Mouse (Mus musculus) intestine, embryonic 15.5 days (tissue): ENCODE data around the gene Tmprss7. TPM values are rescaled to one million over a fixed set of nuclear protein-coding genes. Genes with fewer than 3 reads are reported as not detected.

Experiments used
- ATAC-seq: fragments of 200-750 bp; cut with Nextera tagmentation; 2 replicates; pipeline ENCODE4 v1.8.0; 2017; ENCODE audit warnings: moderate TSS enrichment, moderate library complexity
- H3K27ac ChIP-seq: fragments of 300-500 bp; sonication (generic); 2 replicates; pipeline ENCODE4 v1.5.1; 2015; ENCODE audit warnings: mild to moderate bottlenecking, inconsistent platforms
- H3K27me3 ChIP-seq: fragments of 300-500 bp; sonication (generic); replicated peaks from 2 replicates; pipeline ENCODE4 v1.6.1; 2015; ENCODE audit warnings: inconsistent platforms
- H3K36me3 ChIP-seq: fragments of 300-500 bp; sonication (generic); 2 replicates; pipeline ENCODE4 v1.6.1; 2015; ENCODE audit warnings: inconsistent platforms
- H3K4me1 ChIP-seq: fragments of 300-500 bp; sonication (generic); replicated peaks from 2 replicates; pipeline ENCODE4 v1.6.1; 2015; ENCODE audit warnings: inconsistent platforms
- H3K4me2 ChIP-seq: fragments of 300-500 bp; sonication (generic); replicated peaks from 2 replicates; pipeline ENCODE4 v1.6.1; 2015; ENCODE audit warnings: mild to moderate bottlenecking, inconsistent platforms
- H3K4me3 ChIP-seq: fragments of 300-500 bp; sonication (generic); replicated peaks from 2 replicates; pipeline ENCODE4 v1.5.1; 2015; ENCODE audit warnings: inconsistent platforms
- H3K9ac ChIP-seq: fragments of 300-500 bp; sonication (generic); 2 replicates; pipeline ENCODE4 v1.6.1; 2015; ENCODE audit warnings: inconsistent platforms
- H3K9me3 ChIP-seq: fragments of 300-500 bp; sonication (generic); 2 replicates; pipeline ENCODE4 v1.6.1; 2016; ENCODE audit warnings: inconsistent platforms
- WGBS: fragments of 180-500 bp; shearing (Covaris S2); methylation state at CpG from one replicate; pipeline ENCODE4 v1.1.7; 2015; 5-methylcytosine and 5-hydroxymethylcytosine counted together
- polyA plus RNA-seq: library from polyadenylated mRNA; unstranded; fragments of >200 nt; fragmentation: Nextera tagmentation; extraction: Ambion mirVana; gene quantifications from 2 replicates; pipeline ENCODE4 v1.2.1, GENCODE M21; 2015

Gene Tmprss7
- polyA plus RNA-seq, 1 experiment from 2014 or later, result 0.24 TPM

- Histone ChIP-seq H3K27me3 (no peaks in the 10 kb centered on the region), H3K36me3 (no peaks in the 10 kb centered on the region), H3K4me3 (no peak overlapping the region), H3K4me2 (no peak overlapping the region), H3K4me1 (no peaks in the 10 kb centered on the region), H3K9me3 (no peaks in the 10 kb centered on the region), H3K27ac (no peak overlapping the region), H3K9ac (no peak overlapping the region)
- WGBS, result 82% methylated on average over 5 of the region's 5 CpGs
- no peak for ATAC-seq
These were observed 21.2 kb upstream of the Tmprss7 start for GRCm38 (mm10) chr16:45714489-45715150.

- WGBS, result 56% methylated on average over 1 of the region's 1 CpGs
- Histone ChIP-seq H3K4me3 (no peak overlapping the region), H3K27ac (no peak overlapping the region)
These were observed 20.4 kb upstream of the Tmprss7 start for GRCm38 (mm10) chr16:45713878-45714277.

GRCm38 (mm10) chr16:45713261-45713660 is 19.8 kb upstream of the Tmprss7 start:
- Histone ChIP-seq H3K4me3 (no peak overlapping the region), H3K4me1 (no peaks in the 10 kb centered on the region), H3K36me3 (no peaks in the 10 kb centered on the region), H3K4me2 (no peak overlapping the region), H3K9me3 (no peaks in the 10 kb centered on the region), H3K27me3 (no peaks in the 10 kb centered on the region), H3K27ac (no peak overlapping the region), H3K9ac (no peak overlapping the region)
- no peak for ATAC-seq
- WGBS, result 82% methylated on average over 5 of the region's 5 CpGs

More at GRCm38 (mm10) chr16:45713878-45714277, 20.4 kb upstream of the Tmprss7 start:
- Histone ChIP-seq H3K4me2 (no peak overlapping the region), H3K4me1 (no peaks in the 10 kb centered on the region), H3K9ac (no peak overlapping the region), H3K36me3 (no peaks in the 10 kb centered on the region), H3K27me3 (no peaks in the 10 kb centered on the region), H3K9me3 (no peaks in the 10 kb centered on the region)
- ATAC-seq, result no peak

- Histone ChIP-seq H3K27me3 (no peaks in the 10 kb centered on the region), H3K4me3 (no peak overlapping the region), H3K4me1 (no peaks in the 10 kb centered on the region), H3K27ac (no peak overlapping the region), H3K4me2 (no peak overlapping the region), H3K9ac (no peak overlapping the region), H3K9me3 (no peaks in the 10 kb centered on the region), H3K36me3 (no peaks in the 10 kb centered on the region)
- WGBS, result 76% methylated on average over 7 of the region's 7 CpGs
- ATAC-seq, result no peak
These were observed 17.8 kb upstream of the Tmprss7 start for GRCm38 (mm10) chr16:45711263-45711662.

- WGBS, result 35% methylated on average over 5 of the region's 5 CpGs
- no peak for ATAC-seq
- Histone ChIP-seq H3K27me3 (no peaks in the 10 kb centered on the region), H3K27ac (no peak overlapping the region), H3K36me3 (no peaks in the 10 kb centered on the region), H3K4me3 (no peak overlapping the region), H3K9me3 (no peaks in the 10 kb centered on the region), H3K4me1 (no peaks in the 10 kb centered on the region), H3K9ac (no peak overlapping the region), H3K4me2 (no peak overlapping the region)
These were observed 5.8 kb upstream of the Tmprss7 start for GRCm38 (mm10) chr16:45699301-45699700.

- Histone ChIP-seq H3K36me3 (no peaks in the 10 kb centered on the region), H3K4me3 (no peak overlapping the region), H3K9ac (no peak overlapping the region), H3K4me2 (no peak overlapping the region), H3K9me3 (no peaks in the 10 kb centered on the region), H3K4me1 (no peaks in the 10 kb centered on the region), H3K27me3 (no peaks in the 10 kb centered on the region), H3K27ac (no peak overlapping the region)
- 82% methylated on average over 6 of the region's 6 CpGs for WGBS
- no peak for ATAC-seq
These were observed 4.5 kb upstream of the Tmprss7 start for GRCm38 (mm10) chr16:45697996-45698395.

GRCm38 (mm10) chr16:45695445-45696160 is 2.1 kb upstream of the Tmprss7 start:
- Histone ChIP-seq H3K36me3 (no peaks in the 10 kb centered on the region), H3K27ac (no peak overlapping the region), H3K27me3 (no peaks in the 10 kb centered on the region), H3K9ac (no peak overlapping the region), H3K4me1 (no peaks in the 10 kb centered on the region), H3K4me3 (no peak overlapping the region), H3K4me2 (no peak overlapping the region), H3K9me3 (no peaks in the 10 kb centered on the region)
- no peak for ATAC-seq
- 76% methylated on average over 9 of the region's 9 CpGs for WGBS

- Histone ChIP-seq H3K36me3 (no peaks in the 10 kb centered on the region), H3K27me3 (no peaks in the 10 kb centered on the region), H3K9ac (no peak overlapping the region), H3K4me2 (no peak overlapping the region), H3K9me3 (no peaks in the 10 kb centered on the region), H3K4me1 (no peaks in the 10 kb centered on the region), H3K4me3 (no peak overlapping the region), H3K27ac (no peak overlapping the region)
- no peak for ATAC-seq
- WGBS, result 77% methylated on average over 3 of the region's 3 CpGs
These were observed 607 bp downstream of the Tmprss7 start for GRCm38 (mm10) chr16:45692851-45693250.

GRCm38 (mm10) chr16:45690178-45690577 is 3.3 kb downstream of the Tmprss7 start:
- no peaks in the 10 kb centered on the region for H3K36me3 ChIP-seq
- no peaks in the 10 kb centered on the region for H3K4me1 ChIP-seq
- H3K9me3 ChIP-seq, result no peaks in the 10 kb centered on the region
- no peaks in the 10 kb centered on the region for H3K27me3 ChIP-seq
- no peak overlapping the region for H3K27ac ChIP-seq
- WGBS, result 24% methylated on average over 4 of the region's 4 CpGs
- H3K4me3 ChIP-seq, result no peak overlapping the region
- H3K4me2 ChIP-seq, result no peak overlapping the region
- H3K9ac ChIP-seq, result no peak overlapping the region
- no peak for ATAC-seq

GRCm38 (mm10) chr16:45686833-45687232 is 6.6 kb downstream of the Tmprss7 start:
- Histone ChIP-seq H3K4me3 (no peak overlapping the region), H3K9me3 (no peaks in the 10 kb centered on the region), H3K4me2 (no peak overlapping the region), H3K27me3 (no peaks in the 10 kb centered on the region), H3K27ac (no peak overlapping the region), H3K36me3 (no peaks in the 10 kb centered on the region), H3K9ac (no peak overlapping the region), H3K4me1 (no peaks in the 10 kb centered on the region)
- ATAC-seq, result no peak
- 82% methylated on average over 3 of the region's 3 CpGs for WGBS

GRCm38 (mm10) chr16:45685295-45685694 is 8.2 kb downstream of the Tmprss7 start:
- ATAC-seq, result no peak
- Histone ChIP-seq H3K27me3 (no peaks in the 10 kb centered on the region), H3K9me3 (no peaks in the 10 kb centered on the region), H3K4me1 (no peaks in the 10 kb centered on the region), H3K27ac (no peak overlapping the region), H3K4me2 (no peak overlapping the region), H3K36me3 (no peaks in the 10 kb centered on the region), H3K4me3 (no peak overlapping the region), H3K9ac (no peak overlapping the region)
- WGBS, result 71% methylated on average over 3 of the region's 3 CpGs

- WGBS, result 13% methylated on average over 8 of the region's 8 CpGs
These were observed 8.6 kb downstream of the Tmprss7 start for GRCm38 (mm10) chr16:45684815-45685214.

GRCm38 (mm10) chr16:45676462-45676861 is 17.0 kb downstream of the Tmprss7 start:
- Histone ChIP-seq H3K4me3 (no peak overlapping the region), H3K4me2 (no peak overlapping the region), H3K27ac (no peak overlapping the region), H3K36me3 (no peaks in the 10 kb centered on the region), H3K9me3 (no peaks in the 10 kb centered on the region), H3K4me1 (no peaks in the 10 kb centered on the region), H3K27me3 (no peaks in the 10 kb centered on the region), H3K9ac (no peak overlapping the region)
- 22% methylated on average over 1 of the region's 1 CpGs for WGBS
- no peak for ATAC-seq

More at GRCm38 (mm10) chr16:45684815-45685214, 8.6 kb downstream of the Tmprss7 start:
- Histone ChIP-seq H3K36me3 (no peaks in the 10 kb centered on the region), H3K4me2 (no peak overlapping the region), H3K4me3 (no peak overlapping the region), H3K27me3 (no peaks in the 10 kb centered on the region), H3K9ac (no peak overlapping the region), H3K27ac (no peak overlapping the region), H3K4me1 (no peaks in the 10 kb centered on the region), H3K9me3 (no peaks in the 10 kb centered on the region)
- ATAC-seq, result no peak
